Mouse (Mus musculus) kidney, adult 18-20 months (tissue): ENCODE results near the gene Wnt9a.
A peak's percentile ranks its signal among the peaks of the same experiment; 100 is the strongest.
"Not testable (repeated sequence)": the region's sequence is repeated elsewhere in the genome, so short reads cannot be mapped to it uniquely, and the experiment has no call there.

Experiments
- DNase-seq: peaks from one replicate; pipeline ENCODE4 v3.0.0; 2021

Gene Wnt9a

DNA sequence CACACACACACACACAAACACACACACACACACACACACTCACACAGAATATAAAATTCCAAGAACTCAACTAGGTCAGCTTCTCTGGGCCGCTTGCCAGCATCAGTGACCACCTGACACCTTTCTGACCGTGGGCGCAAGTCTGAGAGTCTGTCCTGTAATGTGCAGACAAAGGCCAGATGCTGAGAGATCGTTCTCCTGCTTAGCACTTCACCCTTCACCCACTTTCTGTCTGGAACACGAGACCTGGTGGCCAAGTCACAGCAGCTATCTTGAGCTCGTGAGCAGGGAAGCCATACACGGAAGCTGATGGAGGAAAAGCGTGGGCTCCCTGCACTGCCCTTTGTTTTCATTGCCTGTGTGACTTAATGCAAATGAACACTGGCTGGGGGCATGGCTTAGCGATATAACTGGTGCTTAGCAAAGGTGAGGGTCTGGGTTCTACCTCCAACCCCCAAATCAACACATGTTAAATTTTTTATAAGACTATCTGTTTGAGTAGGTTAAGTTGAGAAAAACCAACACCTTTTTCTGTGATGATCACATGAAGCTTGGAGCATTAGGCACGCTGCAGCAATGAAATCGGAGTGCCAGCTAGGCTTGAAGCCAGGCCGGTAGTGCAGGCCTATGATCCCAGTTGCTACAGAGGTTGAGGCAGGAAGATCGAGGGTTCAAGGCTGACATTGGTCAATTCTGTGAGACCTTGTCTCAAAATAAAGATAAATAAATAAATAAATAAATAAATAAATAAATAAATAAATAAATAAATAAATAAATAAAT is 31.4 kb downstream of the Wnt9a start:
- DNase-seq = peak; percentile 24

DNA sequence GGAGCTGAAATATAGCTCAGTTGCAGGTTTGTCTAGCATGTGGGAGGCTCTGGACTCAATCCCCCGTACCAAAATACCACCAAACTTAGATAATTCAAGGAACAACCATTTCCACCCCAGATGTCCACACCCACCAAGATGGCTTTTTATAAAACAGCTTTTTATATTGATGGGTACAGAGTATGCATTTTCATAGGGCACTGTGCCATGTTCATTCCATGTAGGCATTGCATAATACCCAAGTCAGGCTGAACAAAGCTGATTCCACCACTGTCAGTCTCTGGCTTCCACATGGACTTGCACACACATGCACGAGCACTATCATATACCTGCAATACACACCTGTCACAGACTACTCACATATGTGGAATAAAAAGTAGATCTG is 32.0 kb downstream of the Wnt9a start:
- no peak for DNase-seq

DNA sequence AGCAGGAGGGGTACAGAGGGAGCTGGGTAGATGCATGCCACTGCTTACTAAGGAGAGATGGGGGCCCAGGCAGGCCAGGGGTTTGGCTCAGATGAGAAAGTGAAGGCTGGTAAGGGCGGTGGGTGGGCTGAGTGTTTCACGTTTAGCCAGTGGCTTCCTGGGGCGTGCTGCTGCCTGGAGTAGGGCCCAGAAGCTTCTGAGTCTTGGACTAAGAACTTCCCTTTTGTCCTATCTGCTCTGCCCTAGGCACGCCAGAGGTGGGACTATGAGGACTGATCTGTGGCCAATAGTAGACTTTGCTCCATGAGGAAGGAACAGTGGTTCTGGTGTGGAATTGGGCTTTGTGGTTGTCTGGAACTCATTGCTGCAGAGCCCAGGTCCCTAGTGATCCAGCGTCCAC is 36.2 kb downstream of the Wnt9a start:
- DNase-seq = no peak

DNA sequence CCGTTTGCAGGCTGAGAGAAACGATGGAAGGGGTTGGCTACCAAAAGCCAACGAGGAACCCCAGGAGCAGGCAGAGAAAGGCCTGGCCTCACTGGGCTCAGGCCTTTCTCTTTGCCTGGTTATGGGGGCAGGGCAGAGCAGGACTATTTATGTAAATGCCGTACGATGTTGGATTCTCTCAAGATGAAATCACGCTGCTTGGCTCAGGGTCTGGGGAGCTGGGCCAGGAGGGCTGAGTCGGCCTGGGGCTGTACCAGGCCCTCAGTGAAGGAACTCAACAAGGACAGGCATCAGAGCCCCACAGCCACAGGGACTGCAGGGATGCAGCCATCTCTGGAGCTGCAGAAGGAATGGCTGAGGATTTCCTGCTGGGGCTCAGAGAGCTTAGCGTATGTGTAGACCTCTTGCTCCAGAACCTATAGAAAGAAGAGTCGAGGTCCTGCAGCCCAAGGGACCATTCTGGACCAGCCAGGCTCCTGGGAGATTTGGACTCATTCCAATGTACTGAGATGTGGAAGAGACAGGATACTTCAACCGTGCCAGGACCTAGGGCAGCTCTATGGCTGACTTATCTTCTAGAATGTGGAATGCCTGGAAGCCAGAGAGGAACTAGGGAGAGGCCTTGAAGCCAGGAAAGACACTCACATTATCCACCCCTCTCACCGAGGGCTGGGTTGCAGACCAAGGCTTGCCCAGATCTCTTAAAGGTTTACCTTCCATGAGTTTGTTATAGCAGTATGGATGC is 39.6 kb downstream of the Wnt9a start:
- no peak for DNase-seq

DNA sequence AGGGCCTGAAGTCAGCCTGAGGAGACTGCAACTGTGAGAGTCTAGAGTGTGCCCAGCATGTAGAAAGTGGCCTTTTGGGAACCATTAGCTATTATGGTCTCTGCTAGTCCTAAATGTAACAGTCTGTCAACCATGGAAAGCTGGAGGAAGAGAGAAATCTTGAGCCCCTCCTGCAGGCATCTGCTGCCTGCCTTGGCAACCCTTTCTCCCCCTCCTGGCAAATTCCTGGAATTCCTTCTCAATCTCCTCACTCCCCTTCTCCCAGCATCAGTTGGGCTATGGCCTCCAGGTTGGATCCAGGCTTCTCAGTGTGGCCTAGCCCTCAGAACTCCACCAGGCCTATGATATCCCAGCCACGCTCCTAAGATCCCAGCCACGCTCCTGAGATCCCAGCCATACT is 43.6 kb downstream of the Wnt9a start:
- no peak for DNase-seq

DNA sequence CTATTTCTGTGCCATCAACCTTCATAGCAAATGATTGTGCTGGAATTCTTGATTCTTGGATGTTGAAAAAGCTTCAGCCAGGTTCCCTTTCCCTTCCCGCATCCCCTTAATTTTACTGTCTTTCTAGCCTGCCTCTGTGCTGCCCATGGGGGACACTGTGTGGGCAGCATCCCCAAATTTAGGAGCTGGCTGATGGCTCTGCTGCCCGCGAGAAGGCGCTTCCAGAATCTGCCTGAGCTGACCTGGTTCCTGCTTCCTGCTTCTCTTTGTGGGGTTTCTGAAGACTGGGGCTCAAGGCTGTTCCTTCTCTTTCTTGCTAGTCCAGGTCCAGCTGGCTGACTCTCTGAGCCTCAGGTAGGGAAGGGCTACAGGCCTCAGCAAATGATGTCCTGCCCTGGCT is 48.1 kb downstream of the Wnt9a start:
- no peak for DNase-seq

DNA sequence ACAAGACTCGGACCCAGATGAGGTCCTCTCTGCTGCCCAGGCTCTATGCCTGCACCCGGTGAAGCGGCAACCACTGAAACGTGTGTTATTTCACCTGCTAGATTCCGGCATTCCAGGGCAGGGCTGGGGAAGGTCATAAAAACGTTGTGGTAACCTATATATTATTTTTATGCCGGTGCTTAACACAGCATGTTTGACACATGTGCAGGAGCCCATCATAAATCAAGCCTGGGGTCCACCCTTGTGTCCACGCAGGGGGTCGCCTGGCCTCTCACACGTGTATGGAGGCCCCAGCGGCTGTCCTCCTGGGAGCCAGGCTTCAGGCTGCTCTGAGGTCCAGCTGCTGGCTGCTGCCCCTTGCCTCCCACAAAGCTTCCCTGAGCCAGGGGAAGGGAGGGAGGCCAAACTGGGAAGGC is 50.2 kb downstream of the Wnt9a start:
- no peak for DNase-seq

DNA sequence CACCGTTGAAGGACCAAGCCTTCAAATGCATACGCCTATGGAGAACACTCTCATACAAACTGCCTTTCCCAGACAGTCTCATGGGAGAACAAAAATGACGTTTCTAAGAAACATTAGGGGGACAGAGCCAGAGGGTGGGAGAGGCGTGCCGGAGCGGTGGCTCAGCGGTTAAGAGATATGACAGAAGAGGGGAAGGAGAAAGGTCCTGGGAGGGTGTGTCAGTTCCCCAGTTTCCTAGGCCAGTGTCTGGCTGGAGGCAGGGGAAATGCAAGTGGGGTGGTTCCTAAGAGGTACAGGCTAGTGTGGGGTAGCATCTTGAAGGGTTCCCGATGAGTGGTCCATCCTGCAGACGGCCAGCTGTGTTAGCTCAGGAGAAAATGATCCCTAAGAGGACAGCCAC is 54.6 kb downstream of the Wnt9a start:
- no peak for DNase-seq

DNA sequence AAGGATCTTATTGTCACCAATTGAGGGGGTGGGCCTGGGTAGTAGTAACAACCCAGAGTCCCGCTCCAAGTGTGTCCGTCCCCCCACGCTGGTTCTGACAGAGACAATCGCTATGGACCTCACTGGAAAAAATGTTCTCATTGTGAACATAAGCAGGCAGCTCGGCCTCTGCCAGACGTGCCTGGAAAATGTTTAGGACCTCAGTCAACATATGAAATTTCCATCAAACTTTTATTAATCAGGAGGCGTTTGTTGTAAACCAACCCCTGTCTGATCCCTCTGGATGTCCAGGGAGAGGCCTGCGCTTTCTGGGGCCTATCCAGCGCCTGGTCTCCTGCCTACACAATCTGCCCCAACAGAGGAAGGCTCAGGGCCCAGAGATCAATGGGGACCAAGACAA is 57.3 kb downstream of the Wnt9a start:
- no peak for DNase-seq

DNA sequence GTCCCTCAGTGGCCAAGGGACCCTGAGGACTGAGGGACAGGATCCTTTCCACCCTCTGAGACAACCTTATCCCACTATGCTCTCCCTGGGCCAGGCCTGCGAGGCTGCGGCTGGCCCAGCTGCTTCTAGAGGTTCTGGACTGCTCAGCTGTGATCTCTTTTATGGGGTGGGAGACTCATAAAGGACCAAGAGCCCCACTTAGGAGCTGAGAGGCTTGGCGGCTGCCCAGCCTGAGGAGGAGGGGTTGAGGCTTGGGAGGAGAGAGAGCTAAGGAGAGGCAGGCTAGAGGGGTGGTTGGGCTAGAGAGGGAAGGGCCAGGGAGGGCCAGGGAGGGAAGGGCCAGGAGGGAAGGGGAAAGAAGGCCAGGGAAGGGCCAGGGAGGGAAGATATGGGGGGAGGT is 57.7 kb downstream of the Wnt9a start:
- no peak for DNase-seq

DNA sequence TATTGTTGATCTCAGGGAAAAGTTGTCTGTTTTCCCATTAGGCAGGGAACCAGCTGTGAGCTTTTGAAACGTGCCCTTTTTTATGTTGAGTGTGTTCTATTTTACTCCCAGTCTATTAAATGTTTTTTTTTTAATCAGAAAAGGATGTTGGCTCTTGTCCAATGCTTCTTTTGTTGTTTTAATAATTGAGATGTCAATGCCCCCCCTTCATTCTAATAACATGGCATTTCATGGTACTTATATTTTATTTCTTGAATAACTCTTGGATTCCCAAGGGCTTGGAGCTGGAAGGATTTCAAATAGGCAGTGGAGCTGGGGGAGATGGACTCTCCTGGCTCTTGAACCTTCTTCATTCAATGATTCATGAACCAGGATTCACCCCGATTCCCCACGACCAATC is 59.3 kb downstream of the Wnt9a start:
- DNase-seq = no peak

DNA sequence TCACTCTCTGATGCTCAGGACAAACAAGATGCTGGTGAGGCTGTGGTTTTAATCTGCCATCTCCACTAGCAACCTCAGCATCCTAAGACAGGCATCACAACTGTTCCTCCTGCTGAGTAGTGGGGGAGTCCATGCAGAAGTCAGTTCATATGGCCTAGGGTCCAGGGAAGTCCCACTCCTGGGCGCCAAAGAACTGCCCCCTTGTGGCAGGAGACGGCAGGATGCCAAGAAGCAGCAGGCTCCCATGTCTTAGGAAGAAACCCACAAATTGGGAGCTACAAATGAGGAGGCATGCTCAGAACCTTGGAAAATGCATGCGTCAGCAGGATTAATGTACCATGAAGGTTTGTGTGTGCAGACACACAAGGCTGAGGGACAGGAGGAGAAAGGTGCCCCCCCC is 59.9 kb downstream of the Wnt9a start:
- DNase-seq = peak; percentile 30

DNA sequence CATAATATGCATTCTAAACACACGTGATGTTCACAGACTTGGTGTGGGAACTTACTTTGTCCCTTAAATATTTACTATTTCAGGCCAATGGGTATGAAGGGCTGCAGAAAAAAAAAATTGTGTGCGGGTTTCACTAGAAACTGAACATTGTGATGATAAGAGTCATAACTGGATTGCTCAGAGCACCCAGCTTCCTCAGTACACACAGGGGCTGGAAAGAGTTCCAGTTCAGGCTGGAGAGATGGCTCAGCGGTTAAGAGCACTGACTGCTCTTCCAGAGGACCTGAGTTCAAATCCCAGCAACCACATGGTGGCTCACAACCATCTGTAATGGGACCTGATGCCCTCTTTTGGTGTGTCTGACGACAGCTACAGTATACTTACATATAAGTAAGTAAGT is 61.2 kb downstream of the Wnt9a start:
- DNase-seq = not testable (repeated sequence)

DNA sequence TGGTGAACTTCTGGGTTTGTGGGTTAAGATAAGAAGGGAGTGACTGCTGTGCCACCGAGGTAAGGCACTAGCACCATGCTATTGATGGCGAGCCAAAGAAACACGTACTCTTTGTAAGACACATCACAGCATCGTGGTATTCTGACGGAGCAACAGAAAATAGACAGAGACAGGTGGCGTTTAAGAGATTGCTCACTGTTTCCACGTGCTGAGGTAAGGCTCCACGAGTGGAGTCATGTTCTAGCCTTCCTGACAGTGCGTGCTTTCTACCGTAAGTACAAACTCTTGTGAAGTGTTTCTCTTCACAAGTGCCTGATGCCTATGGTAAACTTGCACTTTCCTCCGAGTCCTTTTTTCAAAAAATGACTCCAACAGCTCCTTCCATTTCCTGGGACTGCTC is 63.1 kb downstream of the Wnt9a start:
- DNase-seq = no peak

DNA sequence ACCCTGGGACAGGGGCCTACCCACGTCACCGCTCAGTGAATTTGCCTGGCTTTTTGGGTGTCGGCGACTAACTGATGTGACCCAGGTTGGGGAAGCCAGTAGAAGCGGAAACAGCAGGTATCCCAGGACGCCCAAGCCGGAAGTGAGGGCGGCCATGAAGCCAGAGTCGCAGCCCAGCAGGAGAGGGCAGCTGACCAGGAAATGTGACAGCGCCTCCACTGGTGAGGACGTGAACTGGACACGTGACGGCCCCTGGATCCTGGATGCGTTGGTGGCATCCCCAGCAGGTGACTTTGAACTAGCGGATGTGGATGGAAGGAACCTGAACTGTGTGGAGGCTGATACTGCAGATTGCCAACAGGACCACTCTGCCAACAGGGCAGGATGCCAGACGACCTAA is 68.7 kb downstream of the Wnt9a start, which contains the start of gene Prss38:
TSS of gene Prss38 (minus strand) at position 183 of the 400 bp plus-strand sequence.
- DNase-seq = no peak

DNA sequence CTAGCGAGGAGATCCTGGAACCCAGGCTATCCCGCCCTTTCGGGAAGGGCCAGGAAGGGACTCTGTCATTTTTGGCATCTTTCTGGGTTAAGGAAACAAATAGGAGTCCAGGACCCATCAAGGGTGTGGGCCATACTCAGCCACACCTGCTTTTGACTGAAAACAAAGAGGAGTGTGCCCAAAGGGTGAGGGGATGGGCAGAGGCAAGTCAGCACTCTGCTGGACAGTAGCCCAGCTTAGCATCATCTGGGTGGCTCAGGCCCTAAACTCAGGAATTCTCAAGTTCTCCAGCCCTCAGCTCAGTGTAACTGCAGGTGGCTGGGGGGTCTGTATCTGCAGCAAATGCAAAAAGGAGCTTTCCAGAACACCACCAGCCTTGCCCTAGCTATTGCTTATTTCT is 71.3 kb downstream of the Wnt9a start:
- no peak for DNase-seq

DNA sequence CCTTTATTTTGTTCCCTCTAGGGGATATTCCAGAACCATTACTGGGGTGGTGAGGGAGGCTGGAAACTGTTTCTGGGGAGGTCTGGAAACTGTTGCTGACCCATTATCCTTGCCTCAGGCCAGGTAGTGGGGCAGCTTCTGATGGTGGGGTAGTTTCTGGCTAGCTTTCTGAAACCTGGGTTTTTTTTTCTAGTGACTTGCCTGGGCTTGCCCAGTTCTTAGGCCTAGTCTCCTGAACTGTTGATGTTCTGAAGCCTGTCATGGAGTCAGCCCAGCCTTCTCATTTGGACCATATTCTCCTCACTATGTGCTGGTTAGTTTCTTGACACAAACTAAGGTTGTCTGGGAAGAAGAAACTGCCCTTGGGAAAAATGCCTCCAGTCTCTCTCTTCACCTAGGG is 72.8 kb downstream of the Wnt9a start:
- DNase-seq = no peak
